Mouse (Mus musculus): Measurements from ENCODE around the gene Spata21. TPM values are rescaled to one million over a fixed set of nuclear protein-coding genes. Genes with fewer than 3 reads are reported as not detected.

The Spata21 gene
- 0.22 TPM in 1 of 2 replicates, not detected in the other for polyA plus RNA-seq (2015; fragmentation: Nextera tagmentation; extraction: Ambion mirVana)

DNA sequence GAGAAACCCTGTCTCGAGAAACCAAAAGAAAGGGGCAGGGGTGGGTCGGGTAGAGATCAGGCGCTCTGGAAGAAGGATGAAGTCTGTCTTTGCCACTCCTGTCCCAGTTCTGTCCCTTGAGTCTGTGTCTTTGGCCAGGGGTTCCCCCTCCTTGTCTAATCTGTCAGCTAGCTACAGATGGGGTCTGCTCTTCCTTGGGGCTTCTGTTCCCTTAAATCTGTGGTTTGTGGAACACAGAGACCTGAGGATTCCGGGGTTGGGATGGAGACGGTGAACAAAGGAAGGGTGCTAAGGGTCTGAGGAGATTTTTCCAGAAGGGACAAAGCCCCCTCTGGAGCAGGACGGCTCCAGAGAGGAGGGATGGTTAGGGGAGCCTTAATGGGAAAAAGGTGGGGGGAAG lies at the start of gene Spata21:
Gene Spata21 (plus strand): TSS at position 301 of the 400 bp plus-strand sequence.
- H3K4me3 ChIP-seq (ENCODE audit: low read length): no peak within 1 kb of the TSS
- no peak within 1 kb of the TSS for H3K27ac ChIP-seq (ENCODE audit: low read length)
- no peak within 1 kb of the TSS for H3K4me2 ChIP-seq (ENCODE audit: low read depth, low read length)
- H3K9ac ChIP-seq (ENCODE audit: low read depth, low read length): no peak within 1 kb of the TSS
- no peak for ATAC-seq
- 83% methylated on average over 6 of the region's 6 CpGs for WGBS
- no peaks in the 10 kb centered on the region for H3K4me1 ChIP-seq (ENCODE audit: control insufficient read depth, insufficient read depth, low read length)
- no peaks in the 10 kb centered on the region for H3K27me3 ChIP-seq (replicated peaks; ENCODE audit: control insufficient read depth, insufficient read depth, low read length)
- H3K9me3 ChIP-seq (ENCODE audit: control insufficient read depth, low read length): 0 out of 2 replicates have a peak, but pooled peaks cover 6% of the 10 kb centered on the region
- H3K36me3 ChIP-seq (ENCODE audit: control insufficient read depth, insufficient read depth, low read length): no peaks in the 10 kb centered on the region

- H3K9me3 ChIP-seq (ENCODE audit: control insufficient read depth, low read length): no peaks in the 10 kb centered on the region
- H3K4me1 ChIP-seq (ENCODE audit: control insufficient read depth, insufficient read depth, low read length): no peaks in the 10 kb centered on the region
- no peak for ATAC-seq
- no peak overlapping the region for H3K9ac ChIP-seq (ENCODE audit: low read depth, low read length)
- no peak overlapping the region for H3K4me3 ChIP-seq (ENCODE audit: low read length)
- H3K27me3 ChIP-seq (replicated peaks; ENCODE audit: control insufficient read depth, insufficient read depth, low read length): no peaks in the 10 kb centered on the region
- WGBS: 40% methylated on average over 12 of the region's 12 CpGs
- no peak overlapping the region for H3K27ac ChIP-seq (ENCODE audit: low read length)
- H3K4me2 ChIP-seq (ENCODE audit: low read depth, low read length): no peak overlapping the region
- H3K36me3 ChIP-seq (ENCODE audit: control insufficient read depth, insufficient read depth, low read length): no peaks in the 10 kb centered on the region
Observed at GRCm38 (mm10) chr4:141041117-141041516, 47.0 kb upstream of the Spata21 start.

- WGBS: 13% methylated on average over 8 of the region's 8 CpGs
- no peaks in the 10 kb centered on the region for H3K4me1 ChIP-seq (ENCODE audit: control insufficient read depth, insufficient read depth, low read length)
- H3K27ac ChIP-seq (ENCODE audit: low read length): peak overlapping the region; percentile 38; the same call in 1 of the 2 replicates
- no peak overlapping the region for H3K4me3 ChIP-seq (ENCODE audit: low read length)
- H3K4me2 ChIP-seq (ENCODE audit: low read depth, low read length): no peak overlapping the region
- no peaks in the 10 kb centered on the region for H3K27me3 ChIP-seq (replicated peaks; ENCODE audit: control insufficient read depth, insufficient read depth, low read length)
- ATAC-seq: peak; percentile 79
- H3K9ac ChIP-seq (ENCODE audit: low read depth, low read length): no peak overlapping the region
- no peaks in the 10 kb centered on the region for H3K9me3 ChIP-seq (ENCODE audit: control insufficient read depth, low read length)
- H3K36me3 ChIP-seq (ENCODE audit: control insufficient read depth, insufficient read depth, low read length): no peaks in the 10 kb centered on the region
Observed at GRCm38 (mm10) chr4:141044816-141045215, 43.3 kb upstream of the Spata21 start.

GRCm38 (mm10) chr4:141048810-141049475 lies 39.2 kb upstream of the Spata21 start:
- ATAC-seq: no peak
- peaks cover 11% of the 10 kb centered on the region; the same call in 1 of the 2 replicates for H3K4me1 ChIP-seq (ENCODE audit: control insufficient read depth, insufficient read depth, low read length)

GRCm38 (mm10) chr4:141049476-141049835 lies 38.7 kb upstream of the Spata21 start:
- Histone ChIP-seq H3K4me1 (ENCODE audit: control insufficient read depth, insufficient read depth, low read length) (peaks cover 12% of the 10 kb centered on the region; the same call in 1 of the 2 replicates), H3K27me3 (replicated peaks; ENCODE audit: control insufficient read depth, insufficient read depth, low read length) (no peaks in the 10 kb centered on the region), H3K4me3 (ENCODE audit: low read length) (no peak overlapping the region), H3K27ac (ENCODE audit: low read length) (no peak overlapping the region), H3K9me3 (ENCODE audit: control insufficient read depth, low read length) (no peaks in the 10 kb centered on the region), H3K4me2 (ENCODE audit: low read depth, low read length) (no peak overlapping the region), H3K9ac (ENCODE audit: low read depth, low read length) (no peak overlapping the region), H3K36me3 (ENCODE audit: control insufficient read depth, insufficient read depth, low read length) (no peaks in the 10 kb centered on the region)
- no peak for ATAC-seq
- 43% methylated on average over 4 of the region's 4 CpGs for WGBS

More at GRCm38 (mm10) chr4:141048810-141049475, 39.2 kb upstream of the Spata21 start:
- Histone ChIP-seq H3K27me3 (replicated peaks; ENCODE audit: control insufficient read depth, insufficient read depth, low read length) (no peaks in the 10 kb centered on the region), H3K4me2 (ENCODE audit: low read depth, low read length) (no peak overlapping the region), H3K27ac (ENCODE audit: low read length) (no peak overlapping the region), H3K9me3 (ENCODE audit: control insufficient read depth, low read length) (no peaks in the 10 kb centered on the region), H3K4me3 (ENCODE audit: low read length) (no peak overlapping the region), H3K9ac (ENCODE audit: low read depth, low read length) (no peak overlapping the region), H3K36me3 (ENCODE audit: control insufficient read depth, insufficient read depth, low read length) (no peaks in the 10 kb centered on the region)
- WGBS: 82% methylated on average over 17 of the region's 17 CpGs

GRCm38 (mm10) chr4:141052442-141052841 lies 35.7 kb upstream of the Spata21 start:
- WGBS: 88% methylated on average over 12 of the region's 12 CpGs
- ATAC-seq: no peak

DNA sequence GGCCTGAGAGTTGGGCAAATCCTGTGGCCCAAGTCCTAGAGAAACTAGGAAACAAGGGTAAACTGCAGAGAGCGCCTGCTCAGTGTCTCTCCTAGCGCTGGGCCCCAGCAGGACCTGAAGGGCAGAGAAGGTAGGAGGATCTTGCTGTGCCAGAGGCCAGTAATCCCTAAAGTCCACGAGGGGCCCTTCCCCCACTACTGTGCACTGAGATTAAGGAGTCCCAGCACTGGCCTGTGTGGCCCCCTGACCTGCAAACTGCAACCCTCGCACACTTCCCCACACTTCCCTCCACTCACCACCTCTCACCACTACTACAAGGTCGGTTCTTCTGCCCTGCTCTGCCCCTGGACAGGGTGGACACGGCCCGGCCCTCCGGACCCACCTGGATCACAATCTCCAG lies 35.0 kb upstream of the Spata21 start:
- ATAC-seq: peak; percentile 45
- Histone ChIP-seq H3K4me3 (ENCODE audit: low read length) (no peak overlapping the region), H3K9me3 (ENCODE audit: control insufficient read depth, low read length) (no peaks in the 10 kb centered on the region), H3K27me3 (replicated peaks; ENCODE audit: control insufficient read depth, insufficient read depth, low read length) (no peaks in the 10 kb centered on the region), H3K27ac (ENCODE audit: low read length) (peak overlapping the region; percentile 37; the same call in 1 of the 2 replicates), H3K9ac (ENCODE audit: low read depth, low read length) (peak overlapping the region; percentile 54), H3K4me1 (ENCODE audit: control insufficient read depth, insufficient read depth, low read length) (peaks cover 12% of the 10 kb centered on the region; the same call in 1 of the 2 replicates), H3K36me3 (ENCODE audit: control insufficient read depth, insufficient read depth, low read length) (no peaks in the 10 kb centered on the region), H3K4me2 (ENCODE audit: low read depth, low read length) (no peak overlapping the region)
- WGBS: 51% methylated on average over 8 of the region's 8 CpGs

More at GRCm38 (mm10) chr4:141052442-141052841, 35.7 kb upstream of the Spata21 start:
- no peaks in the 10 kb centered on the region for H3K27me3 ChIP-seq (replicated peaks; ENCODE audit: control insufficient read depth, insufficient read depth, low read length)
- no peaks in the 10 kb centered on the region for H3K36me3 ChIP-seq (ENCODE audit: control insufficient read depth, insufficient read depth, low read length)
- H3K4me2 ChIP-seq (ENCODE audit: low read depth, low read length): no peak overlapping the region
- H3K4me1 ChIP-seq (ENCODE audit: control insufficient read depth, insufficient read depth, low read length): peaks cover 12% of the 10 kb centered on the region; the same call in 1 of the 2 replicates
- H3K9me3 ChIP-seq (ENCODE audit: control insufficient read depth, low read length): no peaks in the 10 kb centered on the region
- no peak overlapping the region for H3K9ac ChIP-seq (ENCODE audit: low read depth, low read length)
- H3K27ac ChIP-seq (ENCODE audit: low read length): no peak overlapping the region
- no peak overlapping the region for H3K4me3 ChIP-seq (ENCODE audit: low read length)

- H3K4me2 ChIP-seq (ENCODE audit: low read depth, low read length): 0 out of 2 replicates have a peak overlapping the region, but pooled peaks have one; percentile 16
- H3K4me3 ChIP-seq (ENCODE audit: low read length): no peak overlapping the region
- peaks cover 12% of the 10 kb centered on the region; the same call in 1 of the 2 replicates for H3K4me1 ChIP-seq (ENCODE audit: control insufficient read depth, insufficient read depth, low read length)
- no peaks in the 10 kb centered on the region for H3K36me3 ChIP-seq (ENCODE audit: control insufficient read depth, insufficient read depth, low read length)
- H3K9ac ChIP-seq (ENCODE audit: low read depth, low read length): peak overlapping the region; percentile 54
- 45% methylated on average over 17 of the region's 17 CpGs for WGBS
- H3K27me3 ChIP-seq (replicated peaks; ENCODE audit: control insufficient read depth, insufficient read depth, low read length): no peaks in the 10 kb centered on the region
- peak overlapping the region; percentile 37; the same call in 1 of the 2 replicates for H3K27ac ChIP-seq (ENCODE audit: low read length)
- no peaks in the 10 kb centered on the region for H3K9me3 ChIP-seq (ENCODE audit: control insufficient read depth, low read length)
- peak; percentile 26; the same call in 1 of the 2 replicates for ATAC-seq
Observed at GRCm38 (mm10) chr4:141053568-141054161, 34.5 kb upstream of the Spata21 start.

GRCm38 (mm10) chr4:141056970-141057369 lies 31.2 kb upstream of the Spata21 start:
- 94% methylated on average over 10 of the region's 10 CpGs for WGBS
- no peak overlapping the region for H3K4me3 ChIP-seq (ENCODE audit: low read length)
- no peaks in the 10 kb centered on the region for H3K27me3 ChIP-seq (replicated peaks; ENCODE audit: control insufficient read depth, insufficient read depth, low read length)
- ATAC-seq: no peak
- no peaks in the 10 kb centered on the region for H3K9me3 ChIP-seq (ENCODE audit: control insufficient read depth, low read length)
- no peak overlapping the region for H3K27ac ChIP-seq (ENCODE audit: low read length)
- H3K9ac ChIP-seq (ENCODE audit: low read depth, low read length): no peak overlapping the region
- H3K4me1 ChIP-seq (ENCODE audit: control insufficient read depth, insufficient read depth, low read length): peaks cover 20% of the 10 kb centered on the region
- no peak overlapping the region for H3K4me2 ChIP-seq (ENCODE audit: low read depth, low read length)
- no peaks in the 10 kb centered on the region for H3K36me3 ChIP-seq (ENCODE audit: control insufficient read depth, insufficient read depth, low read length)
